Mouse (Mus musculus) liver, postnatal 0 days (tissue): Measurements from ENCODE around the gene Nt5c3.

ENCODE experiments used
- CTCF ChIP-seq: sonication (generic); IDR thresholded peaks from 2 replicates; pipeline ENCODE4 v1.5.1; 2016; ENCODE audit warnings: antibody characterized with exemption, low read depth
- EP300 ChIP-seq: IDR thresholded peaks from 2 replicates; pipeline ENCODE4 v1.6.1; 2016; ENCODE audit warnings: antibody characterized with exemption, low read depth, mild to moderate bottlenecking

GRCm38 (mm10) chr6:56905486-56905885 is 18.2 kb downstream of the Nt5c3 start:
- TF ChIP-seq EP300, result no peak
- TF ChIP-seq CTCF, result no peak
